Mouse (Mus musculus) neural tube, embryonic 14.5 days (tissue): ENCODE measurements around the gene Prr5l. TPM values are rescaled to one million over a fixed set of nuclear protein-coding genes. Genes with fewer than 3 reads are reported as not detected.

Experiments
- ATAC-seq: fragments of 200-750 bp; cut with Nextera tagmentation; 2 replicates; pipeline ENCODE4 v1.8.0; 2017; ENCODE audit warnings: low read depth, mild to moderate bottlenecking, moderate TSS enrichment, moderate library complexity
- H3K27ac ChIP-seq: fragments of 300-500 bp; sonication (generic); 2 replicates; pipeline ENCODE4 v1.5.1; 2014; ENCODE audit warnings: low read depth, mild to moderate bottlenecking, control low read depth, low read length, moderate library complexity, mixed read lengths
- H3K27me3 ChIP-seq: fragments of 300-500 bp; sonication (generic); 2 replicates; pipeline ENCODE4 v1.6.1; 2014; ENCODE audit warnings: low read length; ENCODE audit not compliant: control insufficient read depth, insufficient read depth
- H3K36me3 ChIP-seq: fragments of 300-500 bp; sonication (generic); 2 replicates; pipeline ENCODE4 v1.6.1; 2014; ENCODE audit warnings: low read length, mixed read lengths; ENCODE audit not compliant: control insufficient read depth, insufficient read depth
- H3K4me1 ChIP-seq: fragments of 300-500 bp; sonication (generic); 2 replicates; pipeline ENCODE4 v1.6.1; 2014; ENCODE audit warnings: low read length; ENCODE audit not compliant: control insufficient read depth, insufficient read depth
- H3K4me2 ChIP-seq: fragments of 300-500 bp; sonication (generic); 2 replicates; pipeline ENCODE4 v1.6.1; 2014; ENCODE audit warnings: mild to moderate bottlenecking, low read depth, low read length, control low read depth
- H3K4me3 ChIP-seq: fragments of 300-500 bp; sonication (generic); 2 replicates; pipeline ENCODE4 v1.5.1; 2014; ENCODE audit warnings: low read depth, low read length, control low read depth, mixed read lengths
- H3K9ac ChIP-seq: fragments of 300-500 bp; sonication (generic); replicated peaks from 2 replicates; pipeline ENCODE4 v1.6.1; 2014; ENCODE audit warnings: low read depth, mild to moderate bottlenecking, control low read depth, low read length, mixed read lengths
- H3K9me3 ChIP-seq: fragments of 300-500 bp; sonication (generic); 2 replicates; pipeline ENCODE4 v1.6.1; 2016; ENCODE audit warnings: low read length; ENCODE audit not compliant: control insufficient read depth
- WGBS: fragments of 180-500 bp; shearing (Covaris S2); extraction: QIAGEN DNeasy Blood & Tissue Kit; methylation state at CpG from one replicate; pipeline ENCODE4 v1.1.7; 2014; 5-methylcytosine and 5-hydroxymethylcytosine counted together
- polyA plus RNA-seq: library from polyadenylated mRNA; unstranded; fragments of >200 nt; fragmentation: Nextera tagmentation; extraction: Ambion mirVana; gene quantifications from 2 replicates; pipeline ENCODE4 v1.2.1, GENCODE M21; 2014

Gene Prr5l
- polyA plus RNA-seq, 1 experiment from 2014 or later, result 5.6 TPM

GRCm38 (mm10) chr2:101818986-101819764 is 63.7 kb downstream of the Prr5l start:
- Histone ChIP-seq H3K4me1 (no peaks in the 10 kb centered on the region), H3K4me3 (no peak overlapping the region), H3K27ac (no peak overlapping the region), H3K27me3 (no peaks in the 10 kb centered on the region), H3K4me2 (no peak overlapping the region), H3K36me3 (no peaks in the 10 kb centered on the region), H3K9ac (no peak overlapping the region), H3K9me3 (no peaks in the 10 kb centered on the region)
- 80% methylated on average over 7 of the region's 7 CpGs for WGBS
- no peak for ATAC-seq

- H3K4me3 ChIP-seq, result no peak overlapping the region
- no peaks in the 10 kb centered on the region for H3K36me3 ChIP-seq
- no peaks in the 10 kb centered on the region for H3K4me1 ChIP-seq
- no peaks in the 10 kb centered on the region for H3K27me3 ChIP-seq
- no peaks in the 10 kb centered on the region for H3K9me3 ChIP-seq
- no peak overlapping the region for H3K27ac ChIP-seq
- no peak overlapping the region for H3K4me2 ChIP-seq
- no peak overlapping the region for H3K9ac ChIP-seq
- 86% methylated on average over 3 of the region's 3 CpGs for WGBS
- no peak for ATAC-seq
Measured at GRCm38 (mm10) chr2:101816646-101817308, 66.0 kb downstream of the Prr5l start.

GRCm38 (mm10) chr2:101815250-101815934 is 67.4 kb downstream of the Prr5l start:
- 36% methylated on average over 5 of the region's 5 CpGs for WGBS
- no peaks in the 10 kb centered on the region for H3K36me3 ChIP-seq
- H3K4me1 ChIP-seq, result no peaks in the 10 kb centered on the region
- no peak for ATAC-seq
- H3K9me3 ChIP-seq, result no peaks in the 10 kb centered on the region
- H3K27me3 ChIP-seq, result no peaks in the 10 kb centered on the region
- no peak overlapping the region for H3K9ac ChIP-seq
- no peak overlapping the region for H3K27ac ChIP-seq
- H3K4me3 ChIP-seq, result no peak overlapping the region
- H3K4me2 ChIP-seq, result no peak overlapping the region

- no peak overlapping the region for H3K27ac ChIP-seq
- H3K27me3 ChIP-seq, result no peaks in the 10 kb centered on the region
- H3K9me3 ChIP-seq, result no peaks in the 10 kb centered on the region
- whole genome bisulfite sequencing, result 87% methylated on average over 5 of the region's 5 CpGs
- H3K4me2 ChIP-seq, result no peak overlapping the region
- no peak for ATAC-seq
- no peak overlapping the region for H3K9ac ChIP-seq
- no peaks in the 10 kb centered on the region for H3K4me1 ChIP-seq
- H3K4me3 ChIP-seq, result no peak overlapping the region
- no peaks in the 10 kb centered on the region for H3K36me3 ChIP-seq
Measured at GRCm38 (mm10) chr2:101814272-101814625, 68.6 kb downstream of the Prr5l start.

- no peak overlapping the region for H3K27ac ChIP-seq
- no peaks in the 10 kb centered on the region for H3K27me3 ChIP-seq
- no peaks in the 10 kb centered on the region for H3K36me3 ChIP-seq
- no peak overlapping the region for H3K9ac ChIP-seq
- 75% methylated on average over 6 of the region's 6 CpGs for WGBS
- ATAC-seq, result no peak
- no peaks in the 10 kb centered on the region for H3K4me1 ChIP-seq
- H3K9me3 ChIP-seq, result no peaks in the 10 kb centered on the region
- no peak overlapping the region for H3K4me3 ChIP-seq
- no peak overlapping the region for H3K4me2 ChIP-seq
Measured at GRCm38 (mm10) chr2:101813581-101814271, 69.1 kb downstream of the Prr5l start.

- Histone ChIP-seq H3K27me3 (no peaks in the 10 kb centered on the region), H3K27ac (no peak overlapping the region), H3K4me3 (no peak overlapping the region), H3K9ac (no peak overlapping the region), H3K36me3 (no peaks in the 10 kb centered on the region), H3K9me3 (no peaks in the 10 kb centered on the region), H3K4me1 (no peaks in the 10 kb centered on the region), H3K4me2 (no peak overlapping the region)
- 89% methylated on average over 3 of the region's 3 CpGs for WGBS
- no peak for ATAC-seq
Measured at GRCm38 (mm10) chr2:101811925-101812324, 70.9 kb downstream of the Prr5l start.

- WGBS, result 66% methylated on average over 8 of the region's 8 CpGs
- no peak for ATAC-seq
Measured at GRCm38 (mm10) chr2:101810774-101811173, 72.1 kb downstream of the Prr5l start.

GRCm38 (mm10) chr2:101809640-101810305 is 73.1 kb downstream of the Prr5l start:
- H3K9me3 ChIP-seq, result no peaks in the 10 kb centered on the region
- no peaks in the 10 kb centered on the region for H3K4me1 ChIP-seq
- H3K27me3 ChIP-seq, result no peaks in the 10 kb centered on the region
- ATAC-seq, result no peak
- no peak overlapping the region for H3K9ac ChIP-seq
- H3K36me3 ChIP-seq, result no peaks in the 10 kb centered on the region
- H3K27ac ChIP-seq, result no peak overlapping the region
- no peak overlapping the region for H3K4me3 ChIP-seq
- 91% methylated on average over 6 of the region's 6 CpGs for WGBS
- no peak overlapping the region for H3K4me2 ChIP-seq

More at GRCm38 (mm10) chr2:101810774-101811173, 72.1 kb downstream of the Prr5l start:
- Histone ChIP-seq H3K27me3 (no peaks in the 10 kb centered on the region), H3K4me3 (no peak overlapping the region), H3K36me3 (no peaks in the 10 kb centered on the region), H3K9me3 (no peaks in the 10 kb centered on the region), H3K4me2 (no peak overlapping the region), H3K27ac (no peak overlapping the region), H3K4me1 (no peaks in the 10 kb centered on the region), H3K9ac (no peak overlapping the region)
